Mouse (Mus musculus): Measurements from ENCODE around the gene Parn.
"Not testable (repeated sequence)": the region's sequence is repeated elsewhere in the genome, so short reads cannot be mapped to it uniquely, and the experiment has no call there.

Parn gene

DNA sequence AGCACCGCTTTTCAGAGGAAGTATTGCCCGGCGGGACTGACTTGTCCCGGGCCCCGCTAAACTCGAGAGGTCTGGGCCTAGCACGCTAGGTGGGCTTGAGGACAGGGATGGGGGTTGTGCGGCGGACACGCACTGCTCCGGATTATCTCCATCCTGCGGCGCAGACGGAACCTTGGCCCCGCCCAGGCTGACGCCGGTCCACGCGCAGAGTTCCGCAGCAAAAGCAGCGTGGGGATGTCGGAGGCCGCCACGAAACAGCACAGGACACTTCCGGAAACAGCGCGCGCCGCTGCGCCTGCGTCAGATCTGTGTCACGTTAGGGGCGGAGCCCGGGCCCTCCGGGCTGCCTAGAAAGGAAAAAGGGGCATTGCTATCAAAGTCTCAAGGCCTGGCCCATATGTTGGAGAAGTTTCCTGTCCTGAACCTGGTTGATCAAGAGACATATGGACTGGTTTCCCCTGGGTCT, at the start of gene Parn:
Parn (minus strand) TSS at position 293 of the 466 bp plus-strand sequence.
- DNase-seq = peak; percentile 93

DNA sequence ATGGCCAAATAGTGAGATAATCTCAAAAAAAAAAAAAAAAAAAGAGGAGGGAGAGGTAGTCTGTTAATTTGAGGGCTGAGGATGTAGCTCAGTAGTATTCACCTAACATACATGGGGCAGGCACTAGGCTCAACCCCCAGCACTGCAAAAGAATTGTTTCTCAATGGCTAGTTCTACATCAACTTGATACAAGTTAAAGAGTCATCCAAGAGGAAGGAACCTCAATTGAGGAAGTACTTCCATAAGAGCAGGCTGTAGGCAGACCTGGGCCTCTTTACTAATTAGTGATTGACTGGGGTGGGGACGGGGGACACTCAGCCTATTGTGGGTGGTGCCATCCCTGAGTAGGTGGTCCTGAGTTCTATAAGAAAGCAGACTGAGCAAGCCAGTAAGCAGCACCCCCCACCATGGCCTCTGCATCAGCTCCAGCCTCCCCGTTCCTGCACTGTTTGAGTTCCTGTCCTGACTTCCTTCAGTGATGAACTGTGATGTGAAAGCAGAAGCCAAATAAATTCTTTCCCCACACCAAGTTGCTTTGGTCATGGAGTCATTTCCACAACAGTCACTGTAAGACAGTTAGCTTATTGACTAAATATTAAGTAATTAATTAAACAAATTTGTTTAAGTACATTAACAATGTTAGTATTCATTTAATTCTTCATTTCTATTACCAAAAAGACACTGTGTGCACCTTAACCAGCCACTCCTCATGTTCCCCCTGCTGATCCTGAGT, 49.0 kb upstream of the Parn start:
- no peak for DNase-seq

DNA sequence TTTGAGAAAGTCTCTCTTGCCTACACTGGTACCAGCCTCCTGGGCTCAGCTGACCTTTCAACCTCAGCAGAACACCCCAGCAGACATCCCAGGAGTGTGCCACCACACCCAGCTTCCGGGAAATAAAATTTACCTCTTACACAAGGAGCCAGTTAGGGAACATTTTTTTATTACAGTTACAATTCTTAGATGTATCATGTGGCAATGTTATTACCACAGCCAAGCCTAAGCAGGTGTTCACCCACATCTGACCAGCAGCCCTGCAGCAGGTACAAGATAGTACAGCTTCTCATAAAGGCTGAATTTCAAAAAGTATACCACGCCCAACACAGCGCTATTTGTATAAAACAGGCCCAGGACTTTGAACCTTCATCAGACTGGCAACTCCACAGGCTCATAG, 46.9 kb upstream of the Parn start:
- no peak for DNase-seq

DNA sequence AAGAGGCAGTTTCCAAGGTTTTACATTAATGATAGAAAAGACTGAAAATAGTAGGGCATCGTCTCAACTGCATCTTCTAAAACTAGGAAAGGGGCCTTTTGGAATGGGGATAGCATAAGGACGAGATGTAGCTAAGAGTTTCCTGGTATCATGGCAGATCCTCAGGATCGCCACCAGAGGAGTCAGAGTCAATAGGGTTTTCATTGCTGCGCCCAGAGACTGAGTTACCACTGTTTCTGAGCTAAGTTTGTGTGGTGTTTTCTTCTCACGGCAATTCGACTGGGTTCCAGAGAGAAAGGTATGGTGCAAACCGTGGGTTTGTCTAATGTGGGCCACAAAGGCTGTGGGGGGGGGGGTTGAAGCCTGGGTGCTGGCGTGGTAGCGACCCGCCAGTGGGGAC, 36.7 kb upstream of the Parn start:
- DNase-seq = no peak

DNA sequence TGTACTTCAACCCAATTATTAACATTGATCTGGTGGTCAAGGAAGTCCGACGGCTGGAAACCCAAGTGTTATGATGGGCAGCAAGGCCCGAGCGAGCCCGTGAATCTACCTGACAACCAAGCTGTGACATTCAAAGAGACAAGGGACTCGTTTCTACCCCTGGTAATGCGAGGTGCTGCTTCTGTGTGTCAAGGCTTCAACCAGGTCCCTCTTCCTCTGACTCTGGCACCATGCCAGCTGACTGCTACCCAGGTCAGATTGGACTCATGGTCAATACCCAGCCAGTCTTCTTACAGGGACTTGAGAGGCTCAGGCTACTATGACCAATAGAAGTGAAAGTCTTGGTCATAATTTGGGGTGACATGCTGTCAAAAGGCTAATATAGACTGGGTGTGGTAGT, 34.2 kb upstream of the Parn start:
- no peak for DNase-seq

DNA sequence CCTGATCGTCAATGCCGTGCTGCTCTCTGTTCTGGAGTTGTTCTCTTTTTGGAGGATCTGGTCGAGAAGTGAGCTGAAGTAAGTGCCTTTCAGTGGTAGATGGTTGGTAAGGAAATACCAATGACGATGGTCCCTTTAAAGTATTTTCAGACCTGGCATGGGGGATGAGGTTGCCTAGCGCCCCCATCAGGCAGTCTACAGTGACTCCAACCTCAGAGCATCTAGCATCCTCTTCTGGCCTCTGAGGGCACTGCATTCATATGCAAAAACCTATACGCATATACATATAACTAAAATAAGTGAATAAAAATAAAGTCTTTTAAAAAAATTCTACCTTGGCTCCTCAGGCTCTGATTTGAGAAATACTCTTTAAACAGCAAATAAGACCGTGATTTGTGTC, 31.0 kb upstream of the Parn start:
- no peak for DNase-seq

DNA sequence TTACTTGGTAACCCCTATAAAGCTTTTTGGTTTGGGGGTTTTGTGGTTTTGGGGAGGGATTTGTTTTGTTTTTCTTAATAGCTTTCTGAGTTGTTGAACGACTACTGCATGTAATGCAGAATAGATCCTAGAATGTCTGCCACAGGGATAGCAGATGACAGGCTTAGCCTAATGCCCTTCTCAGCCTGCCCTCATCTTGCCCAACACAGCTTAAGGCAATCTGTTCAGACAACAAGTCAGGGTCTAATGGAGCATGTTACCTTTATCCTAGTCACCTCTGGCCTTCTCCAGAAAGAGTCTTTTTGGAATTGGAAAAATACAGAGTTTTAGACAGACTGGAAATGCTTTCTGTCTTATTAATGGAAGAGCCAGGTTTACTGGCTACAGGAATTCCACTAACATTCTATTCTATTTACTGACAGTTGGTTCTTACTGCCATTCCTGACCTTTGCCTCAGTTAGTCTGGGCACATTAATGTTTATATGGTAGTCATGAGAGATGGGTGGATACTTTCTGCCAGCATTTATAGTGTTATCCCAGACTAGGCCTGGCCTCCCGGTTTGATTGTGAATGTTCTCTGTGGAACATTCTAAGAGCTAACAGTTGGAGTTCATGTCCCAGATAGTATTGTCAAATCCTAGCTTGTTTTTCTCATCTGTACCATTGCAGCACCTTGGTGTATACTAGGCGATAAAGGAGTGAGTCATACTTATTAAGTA, 10.8 kb upstream of the Parn start:
- no peak for DNase-seq

DNA sequence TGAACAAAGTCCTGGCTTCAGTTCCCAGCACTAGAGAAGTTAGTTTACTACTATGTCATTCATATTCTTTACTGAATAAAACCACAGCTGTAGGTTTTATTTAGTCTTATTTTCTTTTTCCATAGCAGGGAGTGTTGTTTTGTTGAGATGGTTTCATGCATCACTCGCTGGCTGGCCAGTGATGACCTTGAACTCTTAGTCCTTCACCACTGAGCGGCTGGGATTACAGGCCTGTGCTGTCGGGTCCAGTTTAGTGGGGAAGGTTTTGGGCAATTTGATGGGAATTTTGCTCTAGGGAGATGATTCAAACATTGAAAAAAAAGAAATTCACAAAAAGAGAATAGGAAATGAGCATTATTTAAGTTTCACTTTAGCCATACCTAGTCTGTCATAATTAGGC, 6.5 kb upstream of the Parn start:
- DNase-seq = no peak

DNA sequence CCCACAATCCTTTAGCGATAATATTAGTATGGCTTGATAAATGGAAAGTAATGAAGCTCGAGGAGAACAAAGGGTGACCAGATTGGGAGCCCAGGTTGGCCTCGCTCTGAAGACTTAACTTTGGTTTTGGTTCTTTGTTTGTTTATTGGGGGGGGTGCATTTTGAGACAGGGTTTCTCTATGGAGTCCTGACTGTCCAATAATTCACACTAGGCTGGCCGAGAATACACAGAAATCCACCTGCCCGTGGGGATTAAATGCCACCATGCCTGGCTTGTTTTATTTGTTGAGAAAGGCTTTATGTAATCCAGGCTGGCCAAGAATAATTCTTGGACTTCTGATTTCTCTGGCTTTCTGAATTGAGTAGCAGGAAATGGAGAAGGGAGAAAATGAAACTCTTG, 5.1 kb upstream of the Parn start:
- no peak for DNase-seq

DNA sequence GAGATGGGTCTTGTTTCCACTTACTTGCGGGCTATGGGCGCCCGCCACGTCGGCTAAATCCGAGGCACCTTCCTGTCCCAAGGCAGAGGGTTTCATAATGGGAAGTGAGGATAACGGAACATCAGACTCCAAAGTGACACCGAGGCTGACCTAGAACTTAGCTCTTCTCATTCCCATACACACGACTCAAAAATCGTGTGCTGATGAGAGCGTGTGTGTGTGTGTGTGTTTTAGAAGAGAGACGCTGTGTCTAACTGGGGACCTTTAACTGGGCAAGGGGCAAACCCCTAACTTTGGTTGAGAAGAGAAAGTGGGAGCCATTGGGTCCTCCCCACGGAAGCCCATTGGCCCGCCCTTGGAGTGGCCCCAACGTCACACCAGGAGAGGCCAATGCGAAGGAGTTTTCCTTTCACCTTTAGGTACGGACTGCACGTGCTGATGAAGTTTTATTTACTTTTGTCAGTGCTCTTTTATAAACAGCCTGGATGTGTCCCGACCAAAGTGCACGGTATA, 4.5 kb upstream of the Parn start:
- peak; percentile 41 for DNase-seq

DNA sequence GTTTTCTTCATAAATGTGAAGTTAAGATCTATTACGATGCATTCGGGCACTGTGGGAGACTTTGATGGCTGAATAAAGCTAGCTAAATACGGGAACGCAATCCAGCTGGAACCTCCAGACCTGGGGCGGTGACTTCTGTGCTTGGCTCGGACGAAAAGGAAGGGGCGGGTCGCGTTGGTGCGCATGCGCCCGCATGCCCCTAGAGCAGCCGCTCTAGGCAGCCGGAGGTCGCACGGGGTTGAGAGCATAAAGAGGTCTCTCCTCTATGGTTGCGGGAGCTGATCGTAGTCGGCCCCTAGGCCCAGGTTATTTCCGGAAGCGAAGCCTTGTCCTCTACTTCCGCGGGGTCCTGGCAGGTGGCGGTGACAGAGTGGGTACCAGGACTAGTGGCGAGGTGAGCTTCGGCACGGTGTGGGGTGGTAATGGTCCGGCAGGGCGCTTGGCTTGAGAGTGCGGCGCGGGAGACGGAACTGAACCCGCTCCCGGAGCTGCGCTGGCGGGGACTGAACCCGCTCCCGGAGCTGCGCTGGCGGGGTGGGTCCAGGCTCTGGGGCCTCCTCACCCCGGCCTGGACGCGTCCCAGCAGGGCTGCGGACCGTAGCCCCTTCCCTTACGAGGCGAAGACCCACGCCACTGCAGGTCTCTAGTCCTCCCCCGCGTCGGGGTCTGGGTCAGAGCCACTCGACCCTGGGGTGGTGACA, 3.9 kb upstream of the Parn start, which contains the start of the genes Bfar and 3110001I22Rik:
Bfar (plus strand) TSS at position 174 of the 701 bp plus-strand sequence.
3110001I22Rik (plus strand) TSS at position 245 of the 701 bp plus-strand sequence.
- DNase-seq = peak; percentile 86

DNA sequence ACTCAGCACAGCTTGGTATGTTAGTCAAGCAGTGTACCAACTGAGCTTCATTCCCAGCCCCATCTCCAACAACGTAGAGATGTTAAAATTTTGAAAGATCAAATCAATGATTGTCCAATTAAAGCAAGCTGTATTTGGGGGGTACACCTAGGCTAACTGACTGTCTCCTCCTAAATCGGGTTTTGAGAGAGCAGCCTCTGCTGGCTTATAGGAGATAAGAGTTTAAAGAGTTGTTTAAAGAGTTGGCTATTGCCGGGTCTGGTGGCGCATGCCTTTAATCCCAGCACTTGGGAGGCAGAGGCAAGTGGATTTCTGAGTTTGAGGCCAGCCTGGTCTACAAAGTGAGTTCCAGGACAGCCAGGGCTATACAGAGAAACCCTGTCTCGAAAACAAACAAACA, 2.9 kb upstream of the Parn start:
- not testable (repeated sequence) for DNase-seq

DNA sequence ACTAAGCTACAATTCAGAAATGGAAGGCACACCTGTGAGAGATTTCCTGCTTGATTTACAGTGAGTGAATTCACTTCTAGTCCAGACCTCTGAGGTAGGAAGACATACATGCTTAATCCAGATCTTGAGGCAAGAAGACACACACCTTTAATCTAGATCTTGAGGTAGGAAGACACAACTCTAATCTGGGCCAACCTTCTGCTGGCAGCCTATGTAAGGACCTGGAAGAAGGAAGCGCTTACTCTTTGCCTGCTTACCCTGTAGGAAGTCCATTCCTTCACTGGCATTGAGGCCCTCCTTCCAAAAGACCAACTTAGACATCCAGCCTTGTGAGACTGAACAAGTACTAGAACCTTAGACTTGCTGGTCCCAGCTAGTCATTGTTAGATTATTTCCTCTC, 1.3 kb upstream of the Parn start:
- no peak for DNase-seq

DNA sequence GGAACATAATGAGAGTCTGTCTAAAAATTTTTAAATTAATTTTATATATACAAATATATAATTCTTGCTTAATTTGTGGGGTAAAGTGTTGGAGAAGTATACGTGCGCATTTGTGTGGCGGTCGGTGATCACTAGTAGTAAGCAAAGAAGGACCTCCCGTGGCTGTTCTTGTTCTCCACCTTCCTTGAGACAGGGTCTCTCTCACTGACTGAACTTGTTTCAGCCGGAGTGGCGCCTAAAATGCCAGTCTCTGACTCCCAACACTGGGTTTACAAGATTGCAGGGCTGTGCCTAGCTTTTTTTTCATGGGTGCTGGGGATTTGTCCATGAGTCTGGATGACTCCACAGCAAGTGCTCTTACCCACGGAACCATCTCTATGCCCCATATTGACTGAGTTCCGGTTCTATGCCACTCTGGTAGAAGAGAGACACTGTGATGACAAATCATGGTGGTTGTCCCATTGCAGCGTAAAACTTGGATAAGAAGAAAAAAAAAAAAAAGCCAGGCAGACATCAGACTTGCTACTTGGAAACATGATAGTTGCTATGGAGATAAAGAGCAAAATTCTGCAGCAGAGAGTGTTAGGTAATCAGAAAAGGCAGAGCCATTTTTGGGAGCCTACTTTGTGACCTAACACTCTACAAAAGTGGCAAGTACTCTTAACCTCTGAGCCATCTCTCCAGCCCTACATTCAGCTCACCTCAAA, 585 bp upstream of the Parn start:
- DNase-seq = no peak

DNA sequence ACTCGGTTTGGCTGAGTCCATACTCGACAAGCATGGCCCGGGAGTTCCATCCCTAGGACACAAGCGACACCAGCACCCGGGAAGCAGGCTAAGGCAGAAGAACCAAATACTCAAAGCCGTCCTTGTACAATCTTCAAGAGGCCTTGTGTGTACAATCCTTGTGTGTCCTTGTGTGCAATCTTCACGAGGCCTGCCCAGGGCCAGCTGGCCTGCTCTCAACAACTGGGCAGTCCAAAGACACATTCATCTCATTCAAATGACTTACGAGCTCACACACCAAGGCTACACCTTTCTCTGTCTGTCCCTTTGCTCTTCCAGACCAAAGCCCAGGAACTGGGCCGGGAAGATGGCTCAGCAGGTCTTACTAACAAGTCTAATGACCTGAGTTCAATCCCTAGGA, 7.2 kb downstream of the Parn start:
- DNase-seq = no peak

DNA sequence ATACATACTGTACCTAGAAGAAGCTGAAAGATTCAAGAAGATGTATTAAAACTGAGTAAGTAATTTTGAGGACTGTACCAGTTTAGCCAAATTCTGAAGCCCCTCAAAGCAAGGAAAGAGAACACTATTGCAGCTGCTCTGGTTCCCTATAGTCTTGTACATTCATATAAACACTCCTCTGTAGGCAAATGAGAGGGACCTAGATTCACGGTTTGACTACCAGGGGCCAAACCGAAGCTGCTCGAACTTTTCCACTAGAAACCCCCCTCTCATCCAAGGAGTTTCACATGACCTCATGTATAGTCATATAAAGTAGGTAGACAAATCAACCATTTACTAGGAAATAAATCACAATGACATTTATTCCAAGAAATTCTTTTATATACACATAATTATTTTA, 9.1 kb downstream of the Parn start:
- DNase-seq = no peak

DNA sequence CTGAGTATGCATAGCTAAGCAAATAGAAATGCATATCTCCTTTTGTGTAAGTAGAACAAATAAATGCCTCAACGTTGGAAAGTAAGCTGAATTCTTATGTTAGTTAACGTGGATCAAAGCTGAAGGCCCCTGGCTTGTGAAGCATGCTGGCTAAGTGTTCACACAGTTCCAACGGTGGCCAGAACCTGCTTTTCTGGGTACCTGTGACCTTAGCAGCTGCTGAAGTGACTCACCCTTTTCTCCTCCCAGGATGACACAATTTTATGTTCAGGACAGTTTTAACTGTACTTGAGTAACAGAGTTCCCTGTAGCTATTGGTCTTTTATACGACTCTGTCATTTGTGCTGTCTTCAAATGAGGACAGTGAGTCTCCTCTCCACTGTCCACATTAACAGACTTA, 22.0 kb downstream of the Parn start:
- no peak for DNase-seq

DNA sequence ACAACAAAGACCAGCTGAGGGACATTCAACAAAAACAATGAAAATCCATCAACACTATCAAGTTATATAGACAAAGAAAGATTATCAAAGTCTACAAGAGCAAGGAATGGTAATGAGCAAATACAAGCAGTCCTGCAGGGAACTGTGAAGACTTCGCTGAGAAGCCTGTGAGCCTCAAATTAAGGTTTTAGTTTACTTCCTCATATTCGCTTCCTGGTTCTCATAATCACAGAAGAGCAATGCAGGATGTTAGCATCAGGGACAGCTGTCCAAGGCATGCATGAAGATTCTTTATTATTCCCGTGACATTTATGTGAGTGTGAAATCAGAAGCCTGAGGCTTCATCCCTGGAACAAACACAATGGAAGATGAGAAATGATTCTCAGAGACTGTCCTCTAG, 23.5 kb downstream of the Parn start:
- DNase-seq = no peak

DNA sequence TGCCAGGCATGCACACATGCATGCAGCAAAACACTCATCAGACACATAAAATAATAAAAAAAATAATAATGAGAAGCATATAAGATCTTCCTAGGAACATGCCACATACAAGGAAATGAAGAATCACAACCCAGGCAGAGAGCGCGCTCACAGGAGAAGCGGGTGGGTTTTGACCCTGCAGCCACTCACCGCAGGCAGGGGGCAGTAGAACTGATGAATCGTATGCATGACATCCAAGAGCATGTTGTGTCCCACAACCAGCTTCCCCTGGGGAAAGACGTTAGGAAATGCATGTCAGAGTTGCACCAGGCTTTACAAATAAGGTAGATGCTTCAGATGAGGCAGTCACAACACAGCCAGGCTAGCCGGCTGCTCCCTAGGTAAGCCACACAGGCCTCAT, 27.9 kb downstream of the Parn start:
- DNase-seq = no peak

DNA sequence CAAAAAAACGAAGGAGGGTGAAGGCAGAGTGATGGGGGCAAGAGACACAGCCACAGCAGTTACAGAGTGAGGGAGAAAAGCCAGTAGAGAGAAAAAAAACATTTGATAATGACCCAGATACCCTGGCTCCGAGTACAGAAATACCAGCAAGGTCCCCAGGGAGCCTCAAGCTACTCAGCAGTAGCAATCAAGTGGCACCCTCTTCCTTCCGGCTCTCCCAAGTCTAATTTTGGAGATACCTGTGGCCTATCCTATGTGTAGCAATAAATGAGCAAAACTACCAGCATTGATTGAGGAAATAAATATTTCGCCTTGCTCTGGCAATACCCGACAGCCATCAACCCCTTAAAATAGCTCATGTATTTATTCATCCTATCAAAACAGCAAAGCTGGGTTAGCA, 28.5 kb downstream of the Parn start:
- no peak for DNase-seq

DNA sequence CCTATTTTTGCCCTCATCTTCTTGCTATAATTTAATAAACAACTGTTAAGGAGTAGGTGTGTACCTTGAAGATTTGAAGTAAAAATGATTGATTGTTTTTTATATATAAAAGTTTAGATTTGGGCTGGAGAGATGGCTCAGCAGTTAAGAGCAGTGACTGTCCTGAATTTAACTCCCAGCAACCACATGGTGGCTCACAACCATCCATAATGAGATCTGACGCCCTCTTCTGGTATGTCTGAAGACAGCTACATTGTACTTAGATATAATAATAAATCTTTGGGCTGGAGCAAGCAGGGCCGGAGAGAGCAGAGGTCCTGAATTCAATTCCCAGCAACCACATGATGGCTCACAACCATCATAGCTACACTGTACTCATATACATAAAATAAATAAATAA, 29.8 kb downstream of the Parn start:
- not testable (repeated sequence) for DNase-seq

DNA sequence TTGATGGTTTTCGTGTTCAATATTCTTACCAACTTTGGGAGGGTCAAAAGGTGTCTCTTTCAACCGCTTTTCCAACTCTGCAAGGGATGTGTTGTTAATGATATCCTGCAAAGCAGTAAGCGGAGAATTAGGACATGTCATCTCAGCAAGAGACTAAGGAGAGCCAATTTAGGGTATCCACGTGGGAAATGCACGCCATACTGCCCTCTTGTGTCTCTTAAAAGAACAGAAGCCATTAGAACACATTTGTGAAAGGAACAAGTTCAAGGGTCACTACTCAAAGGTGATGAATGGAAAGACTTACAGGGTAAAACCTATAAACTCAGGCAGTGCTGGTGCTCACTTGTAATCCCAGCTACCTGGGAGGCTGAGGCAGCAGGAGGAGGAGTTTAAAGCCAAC, 39.6 kb downstream of the Parn start:
- no peak for DNase-seq

All from right cerebral cortex, postnatal 14 days (tissue).